Mouse (Mus musculus): ENCODE measurements around the gene Clip1.
"Not testable (repeated sequence)": the region's sequence is repeated elsewhere in the genome, so short reads cannot be mapped to it uniquely, and the experiment has no call there.

Clip1 gene

DNA sequence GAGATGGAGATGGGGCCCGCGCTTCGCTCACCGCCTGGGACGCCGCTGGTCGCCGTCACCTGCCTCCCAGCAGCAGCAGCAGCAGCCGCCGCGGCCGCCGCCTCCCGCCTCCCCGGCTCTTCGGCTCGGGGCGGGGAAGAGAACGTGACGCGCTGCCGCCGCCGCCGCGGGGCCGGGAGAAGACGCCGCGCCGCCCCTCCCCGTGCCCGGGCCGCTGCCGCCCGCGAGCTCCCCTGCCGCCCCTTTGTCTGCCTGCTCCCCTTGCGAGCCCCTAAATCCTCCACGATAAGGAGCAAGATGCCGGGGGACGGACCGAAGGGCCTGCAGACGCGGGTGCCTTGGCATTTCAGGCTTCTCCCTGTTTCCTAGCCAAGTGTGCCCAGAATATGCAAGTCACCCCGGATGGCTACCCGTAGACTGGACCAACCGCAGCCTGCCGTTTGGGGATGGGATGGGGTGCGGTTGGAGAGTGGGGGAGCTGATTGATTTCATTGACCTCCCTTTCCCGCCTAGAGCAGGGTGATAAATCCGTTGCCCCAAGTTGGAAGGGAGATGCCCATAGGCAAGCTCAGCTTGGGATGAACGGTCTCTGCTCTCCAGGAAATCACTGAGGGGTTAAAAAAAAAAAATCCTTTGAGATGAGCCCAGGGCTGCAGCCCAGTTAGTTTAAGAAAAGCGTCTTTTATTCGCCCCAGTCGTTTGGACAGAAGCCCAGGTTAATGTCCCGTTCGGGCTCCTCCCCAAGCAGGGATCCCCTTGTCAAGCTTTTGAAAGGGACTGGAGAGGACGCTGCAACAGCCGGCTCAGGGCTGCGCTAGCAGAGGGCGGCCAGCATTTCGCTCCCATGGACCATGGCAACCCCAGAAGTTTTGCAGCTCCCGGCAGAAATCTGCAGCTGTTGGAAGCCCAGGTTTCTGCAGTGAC lies at the start of gene Clip1:
Gene Clip1, minus strand, starts transcription at position 398 of the 924 bp plus-strand sequence.
- peak; percentile 55 for DNase-seq

GRCm38 (mm10) chr5:123730981-123731380 lies 46.6 kb upstream of the Clip1 start:
- no peak for DNase-seq

- not testable (repeated sequence) for DNase-seq
Observed at GRCm38 (mm10) chr5:123723816-123724215, 39.4 kb upstream of the Clip1 start.

GRCm38 (mm10) chr5:123720328-123721311 lies 36.2 kb upstream of the Clip1 start, which contains the start of gene Zcchc8:
Gene Zcchc8 (minus strand): TSS chr5:123721100.
- peak; percentile 97 for DNase-seq

DNA sequence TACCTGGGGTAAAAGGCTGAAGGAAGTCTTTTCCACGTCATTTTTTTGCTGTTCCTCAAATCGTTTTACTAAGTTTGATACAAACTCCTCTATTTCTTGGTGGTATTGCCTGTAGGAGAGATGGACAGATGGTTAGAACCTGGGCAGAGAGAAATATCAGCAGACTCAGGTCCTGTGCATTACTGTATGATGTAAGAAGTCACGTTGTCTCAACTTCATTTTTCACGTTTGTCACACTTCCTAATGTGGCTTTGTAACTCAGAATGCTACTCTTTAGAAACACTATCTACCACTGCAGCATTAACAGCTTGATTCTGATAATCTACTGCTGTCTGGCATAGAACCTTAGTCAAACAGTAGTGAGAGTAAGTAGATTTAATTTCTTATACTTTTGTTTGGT lies 30.2 kb upstream of the Clip1 start:
- no peak for DNase-seq

- no peak for DNase-seq
Observed at GRCm38 (mm10) chr5:123713782-123714181, 29.4 kb upstream of the Clip1 start.

GRCm38 (mm10) chr5:123709571-123709970 lies 25.2 kb upstream of the Clip1 start:
- no peak for DNase-seq

GRCm38 (mm10) chr5:123708598-123708997 lies 24.2 kb upstream of the Clip1 start:
- DNase-seq = no peak

DNA sequence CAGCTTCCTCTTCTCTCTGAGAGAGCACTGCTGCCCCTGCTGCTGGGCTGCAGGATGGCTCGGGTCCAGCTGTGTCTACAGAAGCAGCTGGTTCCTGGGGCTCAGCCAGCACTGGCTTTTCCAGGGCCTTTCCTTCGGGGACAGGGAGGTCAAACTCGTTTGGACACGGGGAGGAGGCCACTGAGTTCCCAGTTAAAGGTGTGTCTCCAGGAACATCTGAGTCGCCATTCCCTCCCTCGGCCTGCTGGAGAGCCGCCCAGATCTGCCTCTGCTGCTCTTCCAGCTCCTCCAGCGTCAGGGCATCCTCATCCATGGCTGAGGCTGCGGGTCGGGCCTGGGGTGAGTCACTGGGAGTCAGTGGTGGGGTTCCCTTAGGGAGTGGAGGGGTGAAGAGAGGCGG lies 16.2 kb upstream of the Clip1 start:
- no peak for DNase-seq

- peak; percentile 85 for DNase-seq
Observed at GRCm38 (mm10) chr5:123699198-123699597, 14.8 kb upstream of the Clip1 start.

- DNase-seq = no peak
Observed at GRCm38 (mm10) chr5:123696961-123697360, 12.5 kb upstream of the Clip1 start.

DNA sequence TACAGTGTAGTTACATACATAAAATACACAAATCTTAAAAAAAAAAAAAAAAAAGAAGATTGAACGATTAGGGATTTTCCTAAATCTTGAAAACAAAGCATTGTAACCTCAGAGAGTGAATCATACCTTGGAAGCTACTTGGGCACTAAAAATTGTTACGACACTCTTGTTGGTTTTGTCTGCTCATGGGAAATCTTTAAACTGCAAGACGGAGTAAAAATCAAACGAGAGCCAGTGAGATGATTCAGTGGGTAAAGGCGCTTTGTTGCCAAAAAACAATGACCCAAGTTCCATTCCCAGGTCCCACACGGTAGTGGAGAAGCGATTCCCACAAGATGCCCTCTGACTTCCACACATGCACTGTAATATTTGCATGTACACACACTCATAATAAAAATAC lies 11.8 kb upstream of the Clip1 start:
- DNase-seq = no peak

- no peak for DNase-seq
Observed at GRCm38 (mm10) chr5:123694468-123694867, 10.1 kb upstream of the Clip1 start.

DNA sequence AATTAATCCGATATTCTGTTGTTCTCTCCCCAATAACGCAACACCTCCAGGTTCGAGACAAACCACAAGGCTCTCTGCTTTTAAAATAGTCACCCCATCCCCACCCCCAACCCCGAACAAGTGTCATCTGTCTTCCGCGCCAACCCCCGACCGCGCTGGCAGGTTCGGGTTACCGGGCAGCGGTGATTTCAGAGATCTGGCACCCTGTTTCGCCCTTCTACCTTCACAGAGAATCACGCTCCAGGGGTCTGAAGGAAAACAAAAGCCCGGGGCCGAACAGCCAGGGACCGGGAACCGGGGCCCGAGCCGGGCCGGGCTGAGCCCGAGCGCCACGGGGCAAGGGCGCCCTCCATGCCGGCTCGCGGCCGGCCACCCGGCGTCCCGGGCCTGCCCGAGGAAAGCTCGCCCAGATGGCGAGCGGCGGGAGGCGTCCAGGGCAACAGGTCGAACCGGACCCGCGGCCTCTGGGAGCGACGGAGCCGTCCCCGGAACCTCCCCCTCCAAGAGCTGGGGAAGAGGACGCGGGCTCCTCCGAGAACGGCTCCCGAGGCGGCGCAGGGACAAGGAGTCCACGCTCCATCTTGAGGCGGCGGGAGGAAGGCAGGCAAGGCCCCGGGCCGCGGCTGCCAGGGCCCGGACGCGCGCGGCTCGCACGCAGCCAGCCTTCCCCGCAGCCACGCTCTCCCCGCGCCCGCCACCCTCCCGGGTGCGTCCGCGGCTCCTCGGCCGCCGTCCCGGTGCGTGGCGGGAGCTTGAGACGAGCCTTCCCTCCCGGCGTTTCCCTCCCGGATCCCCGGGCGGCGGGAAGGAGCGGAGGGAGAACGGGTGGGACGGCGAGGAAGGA lies 819 bp downstream of the Clip1 start:
- DNase-seq = peak; percentile 72

DNA sequence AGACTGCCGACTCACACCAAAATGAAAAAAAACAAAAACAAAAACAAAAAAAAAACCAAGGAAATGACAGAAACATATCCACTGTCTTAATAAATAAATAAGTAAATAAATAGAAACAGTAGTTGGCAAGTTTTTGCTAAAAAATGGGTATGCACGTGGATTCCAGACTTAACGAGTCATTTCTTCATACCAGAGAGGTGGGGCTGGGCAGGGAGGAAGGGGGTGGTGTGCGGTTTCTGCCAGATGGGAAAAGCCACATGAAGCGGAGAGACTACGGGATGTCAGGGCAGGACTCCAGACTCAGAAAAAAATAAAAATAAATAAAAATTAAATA lies 1.4 kb downstream of the Clip1 start:
- DNase-seq = peak; percentile 55

GRCm38 (mm10) chr5:123682372-123682771 lies 2.0 kb downstream of the Clip1 start:
- DNase-seq = no peak

DNA sequence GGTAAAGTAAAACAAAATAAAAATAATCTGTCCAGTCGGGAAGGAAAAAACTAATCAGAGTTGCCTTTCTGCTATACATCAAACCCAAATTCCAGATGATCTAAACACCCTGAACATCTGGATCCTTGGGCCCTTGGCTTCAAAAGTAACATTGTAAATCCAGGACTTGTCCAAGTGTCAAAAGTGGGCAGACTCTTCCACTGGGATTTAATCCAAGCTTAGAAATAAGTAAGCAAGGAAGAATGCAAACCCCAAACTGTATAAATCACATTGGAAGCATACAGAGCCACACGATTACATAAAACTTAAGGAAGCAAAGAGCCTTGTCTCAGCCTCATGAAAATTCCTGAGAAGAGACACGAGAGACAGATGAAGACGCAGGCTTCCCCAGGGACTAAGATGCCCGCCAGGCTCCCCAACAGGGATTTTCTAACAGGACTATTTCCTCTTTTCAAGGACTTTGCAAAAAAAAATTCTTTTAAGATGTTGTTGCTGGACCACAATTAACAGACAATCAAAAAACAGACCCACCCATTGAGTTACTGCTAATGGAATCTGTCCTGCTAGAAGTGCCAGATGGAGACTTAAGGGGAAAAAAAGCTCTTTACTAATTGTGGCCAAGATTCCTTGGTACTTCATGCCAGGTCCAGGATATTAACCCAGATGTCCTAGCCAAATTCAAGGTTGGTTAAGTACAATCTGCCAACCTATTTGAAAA lies 4.7 kb downstream of the Clip1 start:
- peak; percentile 57 for DNase-seq

- DNase-seq = no peak
Observed at GRCm38 (mm10) chr5:123679106-123679505, 5.3 kb downstream of the Clip1 start.

GRCm38 (mm10) chr5:123675717-123676116 lies 8.7 kb downstream of the Clip1 start:
- DNase-seq = no peak

DNA sequence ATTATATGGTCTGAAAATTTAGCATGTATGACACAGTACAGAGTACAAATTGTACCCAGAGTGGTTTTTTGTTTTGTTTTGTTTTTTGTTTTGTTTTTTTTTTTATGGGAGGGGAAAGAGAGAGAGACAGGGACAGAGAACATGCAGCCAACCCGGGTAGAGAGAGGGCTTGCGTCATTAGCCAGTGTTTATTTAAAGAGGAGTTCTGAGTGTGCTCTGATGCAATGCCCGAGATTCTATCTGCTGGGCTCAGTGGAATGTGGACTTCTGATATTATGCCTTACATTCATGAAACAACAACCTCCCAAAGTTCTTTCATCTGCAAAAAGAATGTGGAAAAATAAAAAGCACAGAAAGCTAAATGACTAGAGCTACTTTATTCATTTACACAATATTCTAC lies 9.2 kb downstream of the Clip1 start:
- DNase-seq = no peak

DNA sequence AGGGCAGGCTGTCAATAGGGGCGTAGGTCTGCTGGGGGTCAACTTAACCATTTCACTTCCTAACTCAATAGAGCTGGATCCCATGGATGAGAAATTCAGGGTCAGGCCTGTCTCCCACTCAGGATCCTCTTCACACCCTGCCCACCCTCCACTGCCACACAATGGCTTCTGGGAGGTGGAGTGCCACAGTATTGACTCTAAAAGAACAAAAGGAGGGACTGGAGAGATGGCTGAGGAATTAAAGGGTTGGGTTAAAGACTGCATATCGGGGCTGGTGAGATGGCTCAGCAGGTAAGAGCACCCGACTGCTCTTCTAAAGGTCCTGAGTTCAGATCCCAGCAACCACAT lies 13.0 kb downstream of the Clip1 start:
- no peak for DNase-seq
